Mouse (Mus musculus) ES-CJ7 (cell line): Measurements from ENCODE around the gene Gramd4.
A peak's percentile ranks its signal among the peaks of the same experiment; 100 is the strongest.

Source experiments
- DNase-seq: peaks from one replicate; pipeline ENCODE4 v3.0.0; 2011; ENCODE audit warnings: low read depth, low spot score

The Gramd4 gene

DNA sequence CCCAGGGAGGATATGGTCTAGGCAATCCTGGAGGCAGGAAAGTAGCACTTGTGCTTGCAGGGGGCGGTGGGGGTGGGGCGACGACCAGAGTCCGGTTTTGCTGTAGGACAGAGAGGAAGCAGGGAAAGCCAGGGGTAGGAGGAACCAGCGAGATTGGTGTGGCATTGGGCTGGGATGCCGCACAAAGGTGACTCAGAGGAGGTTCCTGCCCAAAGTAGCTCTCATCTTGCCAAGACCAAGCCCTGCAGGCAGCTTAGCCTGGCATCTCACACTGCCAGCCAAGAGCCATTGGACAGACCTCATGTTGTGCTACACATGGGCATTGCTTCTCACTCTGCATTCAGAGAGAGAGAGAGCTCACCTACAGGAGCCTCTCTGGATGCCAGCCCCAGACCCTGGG, at the start of gene Gramd4:
Gramd4 (plus strand) TSS at position 283 of the 400 bp plus-strand sequence.
- no peak for DNase-seq

GRCm38 (mm10) chr15:86013130-86013529, 44.4 kb upstream of the Gramd4 start:
- no peak for DNase-seq

GRCm38 (mm10) chr15:86013656-86014055, 43.8 kb upstream of the Gramd4 start:
- no peak for DNase-seq

- no peak for DNase-seq
Measured at GRCm38 (mm10) chr15:86015026-86015425, 42.5 kb upstream of the Gramd4 start.

DNA sequence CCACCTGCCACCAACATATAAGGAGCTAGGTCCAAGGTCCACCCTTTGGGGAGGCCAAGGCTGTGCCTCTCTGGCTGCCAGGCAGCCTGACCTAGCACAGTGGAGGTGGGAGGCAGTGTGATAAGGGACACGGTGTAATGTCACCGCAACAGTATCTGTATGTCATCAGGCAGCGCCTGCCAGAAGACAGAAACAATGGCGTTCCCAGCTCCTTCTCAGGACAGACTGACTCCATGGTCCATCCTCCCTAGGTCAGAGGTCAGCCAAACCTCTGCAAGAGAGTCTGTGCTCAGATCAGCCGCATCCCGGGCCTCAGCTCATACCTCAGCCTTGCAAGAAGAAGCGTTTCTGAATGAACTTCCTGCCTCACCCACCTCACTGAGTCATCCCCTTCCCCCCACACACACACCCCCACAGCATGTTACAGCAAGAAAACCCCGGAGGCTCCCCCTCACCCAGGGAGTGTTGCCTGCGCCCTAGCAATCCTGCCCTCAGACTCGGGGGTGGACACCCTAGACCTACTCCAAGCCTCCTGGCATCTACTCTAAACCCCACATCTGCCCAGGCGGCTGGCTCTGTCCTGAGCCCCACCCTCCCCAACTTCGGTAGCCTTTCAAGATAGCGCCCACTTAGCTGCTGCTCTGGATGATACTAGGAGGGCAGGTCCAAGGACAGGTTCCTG, 41.5 kb upstream of the Gramd4 start:
- peak; percentile 25 for DNase-seq

GRCm38 (mm10) chr15:86017336-86017735, 40.2 kb upstream of the Gramd4 start:
- DNase-seq, result peak; percentile 51

GRCm38 (mm10) chr15:86018753-86019512, 38.6 kb upstream of the Gramd4 start:
- peak; percentile 48 for DNase-seq

- no peak for DNase-seq
Measured at GRCm38 (mm10) chr15:86020008-86020407, 37.5 kb upstream of the Gramd4 start.

GRCm38 (mm10) chr15:86021301-86021700, 36.2 kb upstream of the Gramd4 start:
- DNase-seq, result no peak

DNA sequence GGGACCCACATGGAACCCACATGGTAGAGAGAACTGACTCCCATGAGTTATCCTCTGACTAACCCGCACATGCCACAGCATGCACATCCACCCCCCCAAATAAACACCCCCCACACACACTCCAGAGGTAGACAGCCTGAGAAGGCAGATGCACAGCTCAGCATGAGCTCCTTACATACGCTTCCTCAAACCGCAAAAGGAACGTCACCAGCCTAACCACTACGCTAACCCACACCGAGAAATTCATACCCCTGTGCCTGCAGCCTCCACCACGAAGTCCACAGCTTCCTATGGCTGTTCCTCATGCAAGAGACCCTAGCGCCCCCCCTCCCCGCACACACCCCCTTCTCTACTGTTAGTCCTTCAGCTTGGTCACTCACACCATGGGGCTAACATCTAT, 35.5 kb upstream of the Gramd4 start:
- DNase-seq, result no peak

- DNase-seq, result no peak
Measured at GRCm38 (mm10) chr15:86027871-86028270, 29.6 kb upstream of the Gramd4 start.

GRCm38 (mm10) chr15:86029981-86030380, 27.5 kb upstream of the Gramd4 start:
- DNase-seq, result peak; percentile 66

GRCm38 (mm10) chr15:86032811-86033190, 24.7 kb upstream of the Gramd4 start:
- DNase-seq, result peak; percentile 60

DNA sequence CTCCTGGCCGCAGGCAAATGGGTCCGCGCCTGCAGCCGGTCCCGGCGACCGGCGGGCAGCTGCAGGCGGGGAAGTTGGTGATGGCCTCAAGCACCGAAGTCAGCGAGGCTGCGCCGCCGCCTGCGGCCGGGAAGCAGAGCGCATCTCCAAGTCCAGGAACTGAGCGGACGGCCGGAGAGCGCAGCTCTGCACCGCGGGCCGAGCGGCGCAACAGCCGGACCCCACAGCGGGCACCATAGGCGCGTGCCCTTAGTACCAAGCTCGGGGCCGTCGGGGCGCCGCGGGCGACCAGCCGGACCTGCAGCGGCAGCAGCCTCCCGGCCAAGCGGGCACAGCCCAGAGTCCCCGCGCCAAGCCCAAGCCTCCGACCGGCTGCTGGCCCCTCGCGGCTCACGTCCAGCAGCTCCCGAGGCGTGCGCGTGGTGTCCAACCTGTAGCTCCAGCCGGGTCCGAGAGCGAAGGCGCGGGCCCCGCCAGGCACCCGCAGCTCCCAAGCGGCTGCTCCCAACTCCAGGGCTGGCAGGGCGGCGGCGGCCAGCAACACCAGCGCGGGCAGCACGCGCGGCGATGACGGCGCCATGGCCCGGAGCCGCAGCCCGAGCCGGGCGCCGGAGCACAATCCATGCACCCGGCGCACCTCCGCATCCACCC, 24.2 kb upstream of the Gramd4 start, which contains the start of gene Celsr1:
Celsr1 (minus strand) TSS at position 587 of the 651 bp plus-strand sequence.
- DNase-seq, result no peak

- DNase-seq, result peak; percentile 91
Measured at GRCm38 (mm10) chr15:86034021-86034523, 23.4 kb upstream of the Gramd4 start.

DNA sequence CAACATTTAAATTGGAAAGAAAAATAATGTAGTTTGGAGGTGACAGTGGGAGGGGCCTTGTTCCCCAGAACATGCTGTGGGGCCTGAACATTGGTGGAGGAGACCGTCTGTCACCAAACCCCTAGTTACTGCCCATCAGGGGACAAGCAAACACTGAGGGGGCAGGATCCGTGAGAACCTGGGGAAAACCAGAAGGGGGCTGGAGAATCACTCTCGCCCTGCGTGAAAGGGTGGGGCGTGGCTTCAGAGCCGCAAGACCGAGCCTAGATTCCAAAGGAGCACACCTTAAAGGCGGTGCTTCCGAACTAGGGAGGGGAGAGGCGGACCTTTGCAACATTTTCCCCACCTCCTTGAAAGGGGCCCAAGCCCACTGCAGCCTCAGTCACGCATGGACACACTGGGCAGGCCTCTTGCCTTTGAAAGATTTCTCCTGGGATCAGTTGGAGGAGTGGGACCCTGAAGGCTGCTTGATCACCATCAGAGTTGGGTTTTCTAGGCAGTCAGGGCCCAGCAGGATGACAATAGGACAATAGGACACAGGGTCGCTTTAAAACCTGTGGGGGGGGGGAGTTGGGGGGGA, 22.6 kb upstream of the Gramd4 start:
- peak; percentile 85 for DNase-seq

GRCm38 (mm10) chr15:86035913-86036312, 21.6 kb upstream of the Gramd4 start:
- DNase-seq, result no peak

GRCm38 (mm10) chr15:86038802-86039201, 18.7 kb upstream of the Gramd4 start:
- DNase-seq, result peak; percentile 89

DNA sequence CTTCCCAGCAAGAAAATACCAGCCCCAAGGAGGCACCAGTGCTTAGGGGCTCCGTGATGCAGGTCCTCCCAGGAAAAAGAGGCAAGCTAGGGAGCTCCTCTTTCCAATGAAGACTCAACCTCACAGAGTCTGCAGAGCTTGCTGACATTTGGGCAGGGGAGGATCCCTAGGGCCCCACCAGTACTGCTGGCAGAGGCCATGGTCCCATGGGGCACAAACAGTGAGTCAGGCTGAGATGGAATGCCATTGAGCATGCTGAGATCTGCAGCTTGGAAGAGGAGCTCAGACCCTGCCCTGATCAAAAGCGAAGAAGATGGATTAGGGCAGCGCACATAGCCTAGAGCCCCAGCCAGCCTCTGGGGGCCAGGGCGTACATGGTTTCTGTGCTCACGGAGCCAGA, 16.1 kb upstream of the Gramd4 start:
- DNase-seq, result no peak

- peak; percentile 75 for DNase-seq
Measured at GRCm38 (mm10) chr15:86042364-86042763, 15.1 kb upstream of the Gramd4 start.

- DNase-seq, result no peak
Measured at GRCm38 (mm10) chr15:86049510-86049909, 8.0 kb upstream of the Gramd4 start.

- no peak for DNase-seq
Measured at GRCm38 (mm10) chr15:86050170-86050743, 7.2 kb upstream of the Gramd4 start.
